Mouse (Mus musculus) myocyte (in vitro differentiated cells): ENCODE data around the gene Lamb3. TPM values are rescaled to one million over a fixed set of nuclear protein-coding genes. Genes with fewer than 3 reads are reported as not detected.

Experiments used
- H3K27me3 ChIP-seq: one replicate; pipeline ENCODE4 v1.6.1; 2011; ENCODE audit not compliant: control insufficient read depth, insufficient read depth, insufficient read length
- H3K36me3 ChIP-seq: one replicate; pipeline ENCODE4 v1.6.1; 2011; ENCODE audit not compliant: control insufficient read depth, insufficient read depth
- H3K4me2 ChIP-seq: one replicate; pipeline ENCODE4 v1.6.1; 2011; ENCODE audit warnings: low read depth, control low read depth
- H3K4me3 ChIP-seq: one replicate; pipeline ENCODE4 v1.5.1; 2011; ENCODE audit warnings: mild to moderate bottlenecking, control low read depth, moderate library complexity
- H3K79me2 ChIP-seq: one replicate; pipeline ENCODE4 v1.6.1; 2011; ENCODE audit not compliant: control insufficient read depth, insufficient read depth
- H3ac ChIP-seq: one replicate; pipeline ENCODE4 v1.6.1; 2011; ENCODE audit not compliant: control insufficient read depth, insufficient read length
- CEBPB ChIP-seq: IDR thresholded peaks from 2 replicates; pipeline ENCODE4 v1.6.1; 2011; ENCODE audit warnings: mild to moderate bottlenecking, moderate library complexity; ENCODE audit not compliant: poor library complexity, insufficient read depth, severe bottlenecking
- E2F4 ChIP-seq: IDR thresholded peaks from one replicate; pipeline ENCODE4 v1.6.1; 2011; ENCODE audit warnings: mild to moderate bottlenecking, control low read depth, moderate library complexity; ENCODE audit not compliant: insufficient read depth
- MAX ChIP-seq: IDR thresholded peaks from one replicate; pipeline ENCODE4 v1.6.1; 2011; ENCODE audit warnings: low read depth, mild to moderate bottlenecking, control low read depth
- MYOD1 ChIP-seq, 3 experiments: IDR thresholded peaks; one replicate each; pipeline ENCODE4 v1.6.1; 2011; ENCODE audit warnings: control low read depth in 2 of 3, low read depth in 2 of 3, mild to moderate bottlenecking in 2 of 3, moderate library complexity in 1 of 3; ENCODE audit not compliant: insufficient read length in 2 of 3, control insufficient read depth in 1 of 3
- MYOG ChIP-seq, 3 experiments: IDR thresholded peaks; one replicate each; pipeline ENCODE4 v1.6.1; 2011; ENCODE audit warnings: control low read depth in 2 of 3, low read depth in 2 of 3, mild to moderate bottlenecking in 2 of 3; ENCODE audit not compliant: insufficient read length in 2 of 3, control insufficient read depth in 1 of 3, insufficient read depth in 1 of 3
- POLR2A ChIP-seq: IDR thresholded peaks from one replicate; pipeline ENCODE4 v1.6.1; 2011; ENCODE audit warnings: low read depth, mild to moderate bottlenecking, control low read depth, moderate library complexity; ENCODE audit not compliant: insufficient read length
- POLR2AphosphoS2 ChIP-seq: IDR thresholded peaks from one replicate; pipeline ENCODE4 v1.6.1; 2011; ENCODE audit warnings: low read depth, control low read depth; ENCODE audit not compliant: insufficient read length
- REST ChIP-seq: IDR thresholded peaks from one replicate; pipeline ENCODE4 v1.6.1; 2011; ENCODE audit warnings: mild to moderate bottlenecking, control low read depth, moderate library complexity; ENCODE audit not compliant: insufficient read depth, insufficient read length
- SRF ChIP-seq: IDR thresholded peaks from one replicate; pipeline ENCODE4 v1.6.1; 2011; ENCODE audit warnings: low read depth; ENCODE audit not compliant: control insufficient read depth, insufficient read length
- TCF12 ChIP-seq: IDR thresholded peaks from one replicate; pipeline ENCODE4 v1.6.1; 2011; ENCODE audit warnings: mild to moderate bottlenecking, control low read depth; ENCODE audit not compliant: poor library complexity, insufficient read depth, severe bottlenecking
- TCF3 ChIP-seq: IDR thresholded peaks from one replicate; pipeline ENCODE4 v1.6.1; 2011; ENCODE audit warnings: low read depth, control low read depth; ENCODE audit not compliant: insufficient read length
- USF1 ChIP-seq: IDR thresholded peaks from one replicate; pipeline ENCODE4 v1.6.1; 2011; ENCODE audit warnings: low read depth, mild to moderate bottlenecking, control low read depth, moderate library complexity
- polyA plus RNA-seq: library from polyadenylated mRNA; unstranded; fragments of >200 nt; fragmentation: generic; extraction: Trizol; gene quantifications from one replicate; pipeline ENCODE4 v1.2.1, GENCODE M21; 2012; ENCODE audit warnings: missing spikeins

Lamb3 gene
- polyA plus RNA-seq, 1 experiment, result 15.5 TPM

DNA sequence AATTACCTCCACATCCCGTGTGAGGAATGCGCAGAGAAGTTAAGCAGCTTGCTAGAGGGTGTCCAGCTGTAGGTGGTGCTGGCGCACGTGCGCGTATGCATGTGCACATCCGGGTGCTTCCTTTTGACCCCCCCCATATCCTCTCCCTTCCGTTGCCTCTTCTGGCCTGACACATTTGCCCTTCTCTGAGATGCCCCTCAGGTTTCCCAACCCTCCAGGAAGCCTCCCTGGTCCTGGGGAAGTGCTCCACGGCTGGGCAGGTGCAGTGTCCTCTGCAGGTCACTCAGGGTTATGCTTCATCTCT is 129.5 kb downstream of the Lamb3 start:
- Histone ChIP-seq H3ac (no peak overlapping the region), H3K36me3 (no peaks in the 10 kb centered on the region), H3K79me2 (no peaks in the 10 kb centered on the region), H3K27me3 (no peaks in the 10 kb centered on the region), H3K4me3 (no peak overlapping the region), H3K4me2 (no peak overlapping the region)
- TF ChIP-seq MAX, result no peak
- no peak for TF ChIP-seq TCF12
- TF ChIP-seq TCF3, result no peak
- TF ChIP-seq MYOG (IDR thresholded peaks at IDR 0.05; ENCODE audit: control insufficient read depth in 1 of 3, insufficient read depth in 1 of 3, insufficient read length in 2 of 3, low read depth in 2 of 3), result no peak
- TF ChIP-seq POLR2AphosphoS2, result no peak
- TF ChIP-seq E2F4, result no peak
- TF ChIP-seq REST, result no peak
- no peak for TF ChIP-seq USF1
- TF ChIP-seq CEBPB, result no peak
- no peak for TF ChIP-seq MYOD1 (IDR thresholded peaks at IDR 0.05; ENCODE audit: control insufficient read depth in 1 of 3, insufficient read length in 2 of 3, low read depth in 2 of 3)
- TF ChIP-seq SRF, result no peak
- TF ChIP-seq POLR2A, result no peak

DNA sequence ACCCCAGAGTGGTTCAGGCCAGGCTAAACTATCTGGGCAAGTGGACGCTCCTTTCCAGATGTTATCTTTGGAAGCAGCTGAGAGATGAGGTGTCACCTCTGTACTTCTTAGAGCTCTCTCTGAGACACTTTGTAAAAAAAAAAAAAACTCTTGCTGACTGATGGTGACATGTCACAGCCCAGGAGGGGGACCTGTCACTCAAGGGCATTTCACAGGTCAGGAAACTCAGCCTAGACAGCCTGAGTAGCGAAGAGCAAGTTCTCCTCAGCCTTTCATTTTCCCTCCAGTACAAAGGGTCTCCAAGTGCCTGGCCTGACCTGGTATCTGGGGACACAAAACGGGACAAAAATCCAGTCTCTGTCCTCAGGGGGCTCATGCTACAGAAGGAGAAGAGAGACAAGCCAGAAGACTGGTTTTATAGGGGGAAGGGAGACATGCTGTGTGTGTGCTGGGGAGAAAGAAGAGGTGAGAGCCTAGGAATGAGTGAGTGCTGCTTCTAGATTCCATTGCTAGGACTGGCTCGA is 130.3 kb downstream of the Lamb3 start:
- TF ChIP-seq MAX (no peak), USF1 (no peak), POLR2A (no peak), E2F4 (no peak), MYOG (IDR thresholded peaks at IDR 0.05; ENCODE audit: control insufficient read depth in 1 of 3, insufficient read depth in 1 of 3, insufficient read length in 2 of 3, low read depth in 2 of 3) (no peak), MYOD1 (IDR thresholded peaks at IDR 0.05; ENCODE audit: control insufficient read depth in 1 of 3, insufficient read length in 2 of 3, low read depth in 2 of 3) (no peak), SRF (no peak), REST (no peak), POLR2AphosphoS2 (no peak), TCF12 (no peak), CEBPB (no peak), TCF3 (no peak)
- H3K36me3 ChIP-seq, result no peaks in the 10 kb centered on the region
- no peaks in the 10 kb centered on the region for H3K27me3 ChIP-seq
- H3K4me2 ChIP-seq, result peak overlapping the region; percentile 55
- no peak overlapping the region for H3K4me3 ChIP-seq
- H3ac ChIP-seq, result no peak overlapping the region
- H3K79me2 ChIP-seq, result no peaks in the 10 kb centered on the region

DNA sequence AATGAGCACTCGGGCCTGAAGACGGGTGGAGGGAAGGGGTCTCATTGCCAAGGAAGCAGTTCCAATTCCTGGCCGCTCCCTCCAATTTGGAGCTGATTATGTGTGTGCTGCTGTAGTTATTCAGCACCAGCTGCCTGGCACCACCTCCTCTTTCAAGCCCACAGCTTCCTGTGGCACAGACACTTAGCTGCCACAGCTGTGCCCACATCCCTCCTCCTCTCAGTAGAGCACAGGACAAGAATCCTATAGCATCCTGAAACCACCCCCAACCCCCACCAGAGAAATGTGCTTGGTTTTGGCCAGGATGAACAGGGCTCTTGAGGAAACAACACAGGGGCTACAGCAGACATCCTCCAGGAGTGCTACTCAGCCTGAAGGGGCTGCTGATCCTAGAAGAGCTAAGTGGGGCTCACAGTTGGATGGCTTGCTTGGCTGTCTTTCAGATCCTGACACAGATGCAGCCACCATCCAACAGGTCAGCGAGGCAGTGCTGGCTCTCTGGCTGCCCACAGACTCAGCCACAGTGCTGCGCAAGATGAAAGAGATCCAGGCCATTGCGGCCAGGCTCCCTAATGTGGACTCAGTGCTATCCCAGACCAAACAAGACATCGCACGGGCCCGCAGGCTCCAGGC is 131.0 kb downstream of the Lamb3 start:
- TF ChIP-seq MYOD1 (IDR thresholded peaks at IDR 0.05; ENCODE audit: control insufficient read depth in 1 of 3, insufficient read length in 2 of 3, low read depth in 2 of 3), result peak in 2 of 3 experiments; percentile 95 to 98
- TF ChIP-seq REST, result no peak
- peak; percentile 75 for TF ChIP-seq TCF3
- no peak for TF ChIP-seq CEBPB
- no peak for TF ChIP-seq POLR2AphosphoS2
- TF ChIP-seq TCF12, result peak; percentile 67
- peak in 2 of 3 experiments; percentile 70 to 84 for TF ChIP-seq MYOG (IDR thresholded peaks at IDR 0.05; ENCODE audit: control insufficient read depth in 1 of 3, insufficient read depth in 1 of 3, insufficient read length in 2 of 3, low read depth in 2 of 3)
- no peak for TF ChIP-seq E2F4
- TF ChIP-seq MAX, result no peak
- TF ChIP-seq POLR2A, result peak; percentile 24
- Histone ChIP-seq H3K4me3 (no peak overlapping the region), H3K36me3 (no peaks in the 10 kb centered on the region), H3K79me2 (no peaks in the 10 kb centered on the region), H3K4me2 (peak overlapping the region; percentile 55), H3ac (no peak overlapping the region), H3K27me3 (no peaks in the 10 kb centered on the region)

DNA sequence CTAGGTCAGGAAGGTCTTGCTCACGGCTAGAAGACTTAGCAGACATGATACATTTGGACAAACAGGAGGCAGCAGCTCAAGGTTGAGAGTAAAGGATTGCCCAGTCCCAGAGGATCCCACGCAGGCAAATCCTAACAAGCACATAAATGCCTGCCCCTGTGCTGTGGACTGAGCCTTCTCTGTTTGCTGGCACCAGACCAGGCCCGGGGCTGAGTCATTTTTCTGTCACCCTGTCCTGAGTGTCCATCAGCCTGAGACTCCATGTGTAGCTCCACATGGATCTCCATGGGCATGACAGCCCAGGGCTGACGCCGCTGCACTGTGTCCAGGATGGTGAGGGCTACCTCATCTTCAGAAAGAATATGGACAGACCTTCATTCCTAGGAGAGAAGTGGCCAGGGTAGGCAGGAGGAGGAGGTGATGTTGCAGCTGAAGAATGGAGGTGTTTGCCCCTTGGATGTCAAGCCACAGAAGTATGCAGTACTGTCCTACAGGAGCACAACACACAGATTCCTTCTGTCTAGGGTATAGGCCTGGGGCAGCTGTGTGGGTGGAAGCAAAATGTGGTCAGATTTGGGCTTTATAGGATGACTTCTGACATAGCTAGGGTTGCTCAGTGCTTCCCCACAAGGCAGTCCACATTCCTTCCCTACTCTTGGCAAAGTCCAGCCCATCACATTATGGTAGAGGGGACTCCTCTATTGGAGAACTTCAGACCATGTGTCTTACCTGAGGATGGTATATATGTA is 134.9 kb downstream of the Lamb3 start:
- TF ChIP-seq MYOD1 (IDR thresholded peaks at IDR 0.05; ENCODE audit: control insufficient read depth in 1 of 3, insufficient read length in 2 of 3, low read depth in 2 of 3) (peak in 2 of 3 experiments; percentile 20 to 28), CEBPB (no peak)

DNA sequence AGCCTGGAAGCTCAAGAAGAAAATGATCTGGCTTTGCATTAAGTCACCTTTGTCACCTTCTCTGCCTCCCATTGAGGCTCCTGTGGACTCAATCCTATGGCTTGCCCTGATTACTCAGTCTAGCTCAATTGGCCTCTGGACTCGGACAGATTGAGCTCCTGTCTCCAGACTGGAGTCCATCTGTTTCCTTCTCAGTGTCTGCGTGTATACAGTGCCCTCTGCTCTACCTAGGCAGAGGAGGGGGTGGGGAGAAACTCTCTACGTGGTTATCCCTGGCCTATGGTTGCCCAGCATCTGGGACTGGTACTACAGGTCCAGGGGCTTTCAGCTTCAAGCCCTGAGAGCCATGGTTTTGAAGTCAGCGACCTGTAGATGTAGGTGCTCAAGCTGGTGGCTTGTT is 136.4 kb downstream of the Lamb3 start:
- no peaks in the 10 kb centered on the region for H3K36me3 ChIP-seq
- H3K79me2 ChIP-seq, result no peaks in the 10 kb centered on the region
- H3K27me3 ChIP-seq, result no peaks in the 10 kb centered on the region
- peak overlapping the region; percentile 44 for H3K4me2 ChIP-seq
- H3K4me3 ChIP-seq, result no peak overlapping the region
- TF ChIP-seq USF1 (no peak), MAX (no peak), TCF3 (no peak)
- H3ac ChIP-seq, result no peak overlapping the region

More for the DNA sequence above, 134.9 kb downstream of the Lamb3 start:
- Histone ChIP-seq H3K27me3 (no peaks in the 10 kb centered on the region), H3K36me3 (no peaks in the 10 kb centered on the region), H3ac (no peak overlapping the region), H3K4me2 (peak overlapping the region; percentile 30), H3K4me3 (no peak overlapping the region), H3K79me2 (no peaks in the 10 kb centered on the region)
